Mouse (Mus musculus): Measurements from ENCODE around the gene Wdhd1. TPM values are rescaled to one million over a fixed set of nuclear protein-coding genes. Genes with fewer than 3 reads are reported as not detected.
A peak's percentile ranks its signal among the peaks of the same experiment; 100 is the strongest.

Gene Wdhd1
- polyA plus RNA-seq, 1 experiment from 2014 or later, result 4.6 TPM

GRCm38 (mm10) chr14:47298408-47298792 is 21.7 kb upstream of the Wdhd1 start:
- H3K9me3 ChIP-seq (ENCODE audit: control insufficient read depth), result no peaks in the 10 kb centered on the region
- peak overlapping the region; percentile 78 for H3K4me2 ChIP-seq (replicated peaks; ENCODE audit: low read depth)
- peaks cover 5% of the 10 kb centered on the region; the same call in 1 of the 2 replicates for H3K36me3 ChIP-seq (ENCODE audit: control insufficient read depth, insufficient read depth)
- peak overlapping the region; percentile 96 for H3K27ac ChIP-seq (ENCODE audit: low read depth, low read length)
- peak; percentile 26 for ATAC-seq
- no peaks in the 10 kb centered on the region for H3K27me3 ChIP-seq (replicated peaks; ENCODE audit: control insufficient read depth, insufficient read depth, low read length)
- under 1% methylated on average over 34 of the region's 38 CpGs for WGBS
- no peak for TF ChIP-seq CTCF (IDR thresholded peaks at IDR 0.05; ENCODE audit: low read depth)
- no peaks in the 10 kb centered on the region for H3K4me1 ChIP-seq (replicated peaks; ENCODE audit: control insufficient read depth, insufficient read depth, low read length)
- H3K4me3 ChIP-seq (ENCODE audit: low read depth, low read length), result peak overlapping the region; percentile 88
- H3K9ac ChIP-seq (ENCODE audit: low read depth, low read length), result peak overlapping the region; percentile 98

GRCm38 (mm10) chr14:47297785-47298407 is 21.2 kb upstream of the Wdhd1 start, which contains the start of gene Mapk1ip1l:
TSS of gene Mapk1ip1l (plus strand) at chr14:47298266.
- peak; percentile 76 for ATAC-seq
- under 1% methylated on average over 34 of the region's 34 CpGs for WGBS
- peak within 1 kb of the TSS; percentile 96 for H3K27ac ChIP-seq (ENCODE audit: low read depth, low read length)
- H3K4me1 ChIP-seq (replicated peaks; ENCODE audit: control insufficient read depth, insufficient read depth, low read length), result no peaks in the 10 kb centered on the region
- H3K4me3 ChIP-seq (ENCODE audit: low read depth, low read length), result peak within 1 kb of the TSS; percentile 88
- H3K9me3 ChIP-seq (ENCODE audit: control insufficient read depth), result no peaks in the 10 kb centered on the region
- TF ChIP-seq CTCF (IDR thresholded peaks at IDR 0.05; ENCODE audit: low read depth), result peak; percentile 99
- peak within 1 kb of the TSS; percentile 98 for H3K9ac ChIP-seq (ENCODE audit: low read depth, low read length)
- H3K36me3 ChIP-seq (ENCODE audit: control insufficient read depth, insufficient read depth), result peaks cover 5% of the 10 kb centered on the region; the same call in 1 of the 2 replicates
- peak within 1 kb of the TSS; percentile 78 for H3K4me2 ChIP-seq (replicated peaks; ENCODE audit: low read depth)
- H3K27me3 ChIP-seq (replicated peaks; ENCODE audit: control insufficient read depth, insufficient read depth, low read length), result no peaks in the 10 kb centered on the region

- H3K4me2 ChIP-seq (replicated peaks; ENCODE audit: low read depth), result no peak overlapping the region
Measured at GRCm38 (mm10) chr14:47296232-47296631, 19.6 kb upstream of the Wdhd1 start.

GRCm38 (mm10) chr14:47294136-47294535 is 17.5 kb upstream of the Wdhd1 start:
- Histone ChIP-seq H3K4me2 (replicated peaks; ENCODE audit: low read depth) (no peak overlapping the region; the same call in 1 of the 2 replicates), H3K27me3 (replicated peaks; ENCODE audit: control insufficient read depth, insufficient read depth, low read length) (no peaks in the 10 kb centered on the region), H3K9ac (ENCODE audit: low read depth, low read length) (peak overlapping the region; percentile 45), H3K4me3 (ENCODE audit: low read depth, low read length) (no peak overlapping the region), H3K4me1 (replicated peaks; ENCODE audit: control insufficient read depth, insufficient read depth, low read length) (no peaks in the 10 kb centered on the region), H3K9me3 (ENCODE audit: control insufficient read depth) (no peaks in the 10 kb centered on the region), H3K27ac (ENCODE audit: low read depth, low read length) (no peak overlapping the region), H3K36me3 (ENCODE audit: control insufficient read depth, insufficient read depth) (peaks cover 10% of the 10 kb centered on the region)
- no peak for TF ChIP-seq CTCF (IDR thresholded peaks at IDR 0.05; ENCODE audit: low read depth)
- 26% methylated on average over 4 of the region's 4 CpGs for WGBS
- ATAC-seq, result no peak

More at GRCm38 (mm10) chr14:47296232-47296631, 19.6 kb upstream of the Wdhd1 start:
- no peaks in the 10 kb centered on the region for H3K27me3 ChIP-seq (replicated peaks; ENCODE audit: control insufficient read depth, insufficient read depth, low read length)
- H3K9me3 ChIP-seq (ENCODE audit: control insufficient read depth), result no peaks in the 10 kb centered on the region
- peak; percentile 60 for ATAC-seq
- no peaks in the 10 kb centered on the region for H3K36me3 ChIP-seq (ENCODE audit: control insufficient read depth, insufficient read depth)
- TF ChIP-seq CTCF (IDR thresholded peaks at IDR 0.05; ENCODE audit: low read depth), result no peak
- H3K27ac ChIP-seq (ENCODE audit: low read depth, low read length), result peak overlapping the region; percentile 82
- H3K9ac ChIP-seq (ENCODE audit: low read depth, low read length), result no peak overlapping the region
- 34% methylated on average over 2 of the region's 2 CpGs for WGBS
- no peak overlapping the region for H3K4me3 ChIP-seq (ENCODE audit: low read depth, low read length)
- H3K4me1 ChIP-seq (replicated peaks; ENCODE audit: control insufficient read depth, insufficient read depth, low read length), result no peaks in the 10 kb centered on the region

- H3K27me3 ChIP-seq (replicated peaks; ENCODE audit: control insufficient read depth, insufficient read depth, low read length), result no peaks in the 10 kb centered on the region
- ATAC-seq, result no peak
- H3K27ac ChIP-seq (ENCODE audit: low read depth, low read length), result no peak overlapping the region
- H3K4me2 ChIP-seq (replicated peaks; ENCODE audit: low read depth), result no peak overlapping the region
- H3K36me3 ChIP-seq (ENCODE audit: control insufficient read depth, insufficient read depth), result peaks cover 10% of the 10 kb centered on the region
- H3K9ac ChIP-seq (ENCODE audit: low read depth, low read length), result no peak overlapping the region
- 73% methylated on average over 1 of the region's 1 CpGs for WGBS
- TF ChIP-seq CTCF (IDR thresholded peaks at IDR 0.05; ENCODE audit: low read depth), result no peak
- H3K4me1 ChIP-seq (replicated peaks; ENCODE audit: control insufficient read depth, insufficient read depth, low read length), result no peaks in the 10 kb centered on the region
- H3K4me3 ChIP-seq (ENCODE audit: low read depth, low read length), result no peak overlapping the region
- H3K9me3 ChIP-seq (ENCODE audit: control insufficient read depth), result no peaks in the 10 kb centered on the region
Measured at GRCm38 (mm10) chr14:47291772-47292171, 15.1 kb upstream of the Wdhd1 start.

- 87% methylated on average over 4 of the region's 5 CpGs for WGBS
- H3K9ac ChIP-seq (ENCODE audit: low read depth, low read length), result no peak overlapping the region
- TF ChIP-seq CTCF (IDR thresholded peaks at IDR 0.05; ENCODE audit: low read depth), result no peak
Measured at GRCm38 (mm10) chr14:47287021-47287420, 10.4 kb upstream of the Wdhd1 start.

More at GRCm38 (mm10) chr14:47287021-47287420, 10.4 kb upstream of the Wdhd1 start:
- no peak overlapping the region for H3K27ac ChIP-seq (ENCODE audit: low read depth, low read length)
- no peaks in the 10 kb centered on the region for H3K27me3 ChIP-seq (replicated peaks; ENCODE audit: control insufficient read depth, insufficient read depth, low read length)
- H3K9me3 ChIP-seq (ENCODE audit: control insufficient read depth), result no peaks in the 10 kb centered on the region
- no peak overlapping the region for H3K4me2 ChIP-seq (replicated peaks; ENCODE audit: low read depth)
- H3K36me3 ChIP-seq (ENCODE audit: control insufficient read depth, insufficient read depth), result peaks cover 10% of the 10 kb centered on the region
- ATAC-seq, result no peak
- H3K4me3 ChIP-seq (ENCODE audit: low read depth, low read length), result no peak overlapping the region
- H3K4me1 ChIP-seq (replicated peaks; ENCODE audit: control insufficient read depth, insufficient read depth, low read length), result no peaks in the 10 kb centered on the region

Data from intestine, postnatal 0 days (tissue).